Mouse (Mus musculus) heart, postnatal 0 days (tissue): ENCODE measurements around the gene Camsap2.

Source experiments
- CTCF ChIP-seq: IDR thresholded peaks from 2 replicates; pipeline ENCODE4 v1.5.1; 2016; ENCODE audit warnings: antibody characterized with exemption, control low read depth, low read depth
- EP300 ChIP-seq: IDR thresholded peaks from 2 replicates; pipeline ENCODE4 v1.6.1; 2016; ENCODE audit warnings: antibody characterized with exemption, low read depth

- no peak for TF ChIP-seq EP300
- no peak for TF ChIP-seq CTCF
Observed at GRCm38 (mm10) chr1:136360909-136361308, 15.0 kb upstream of the Camsap2 start.
